8 mouse cellular contexts compared by ENCODE assay signal in the genomic region with DNA sequence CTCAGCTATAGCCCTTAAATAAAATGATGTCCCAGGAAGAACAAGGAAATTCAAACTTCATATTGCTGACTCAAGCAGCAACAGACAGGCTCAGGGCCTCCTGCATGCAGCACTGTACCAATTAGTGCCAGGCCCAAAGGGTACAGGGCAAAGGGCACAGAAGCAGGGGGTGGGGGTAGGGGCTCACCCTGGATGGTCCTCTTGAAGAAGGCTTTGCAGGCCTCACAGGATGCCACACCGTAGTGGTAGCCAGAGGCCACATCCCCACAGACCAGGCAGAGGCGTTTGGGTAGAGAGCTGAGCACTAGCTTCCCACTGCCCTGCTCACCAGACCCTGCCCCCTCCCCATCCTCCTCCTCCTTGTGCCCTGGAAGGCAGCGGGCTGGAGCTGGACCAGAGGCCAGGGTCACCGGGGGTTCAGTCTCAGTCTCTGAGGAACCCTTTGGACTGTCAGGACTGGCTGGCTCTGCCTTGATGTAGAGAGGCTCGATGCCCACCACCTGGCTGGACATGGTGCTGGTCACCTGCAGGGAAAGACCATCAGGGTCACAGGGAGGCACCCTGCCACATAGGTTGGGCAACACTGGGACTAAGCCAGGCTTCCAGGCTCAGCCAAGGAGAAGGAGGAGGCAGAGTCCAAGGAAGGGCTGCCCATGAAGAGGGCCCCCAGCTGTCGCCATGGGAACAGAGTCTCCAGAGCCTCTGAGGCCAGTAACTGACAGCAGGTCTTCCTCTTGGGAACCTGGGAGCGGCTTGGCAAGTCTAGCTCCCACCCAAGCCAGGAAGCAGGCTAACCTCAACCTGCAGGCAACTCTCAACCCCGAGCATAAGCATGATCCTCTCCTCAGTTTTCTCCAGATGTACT. TPM values are rescaled to one million over a fixed set of nuclear protein-coding genes. Genes with fewer than 3 reads are reported as not detected.
A peak's percentile ranks its signal among the peaks of the same experiment; 100 is the strongest.
DNase-seq lines count a peak whose midpoint lies in the region; ATAC-seq and TF ChIP-seq lines count a peak whose summit lies in the region.

No protein-coding gene starts in this region.

- H3K9ac ChIP-seq in forebrain, embryonic 16.5 days (replicated peaks; ENCODE audit: low read depth, low read length): 0 out of 2 replicates have a peak overlapping the region, but pooled peaks have one; percentile 0

- DNase-seq in layer of hippocampus, adult 2 months (ENCODE audit: low spot score in 2 of 2): no peak
- no peak for DNase-seq in layer of hippocampus, adult 9-10 months (ENCODE audit: low spot score)
- peak; percentile 55 for DNase-seq in brain, adult 2 months (ENCODE audit: low read depth, low spot score)
- DNase-seq in kidney, adult 9 months: peak; percentile 89
- peak; percentile 71 for DNase-seq in lung, postnatal 10 days
- peak; percentile 64 for DNase-seq in testis, postnatal 10 days (ENCODE audit: low spot score)
- DNase-seq in left cerebral cortex, postnatal 36 days (ENCODE audit: low spot score in 2 of 2): no peak

- no peak for TF ChIP-seq CTCF in layer of hippocampus, adult 2 months (conservative IDR thresholded peaks at IDR 0.05)

- ATAC-seq in forebrain, embryonic 16.5 days: no peak

- 50% methylated on average over 7 of the region's 8 CpGs for WGBS in forebrain, embryonic 16.5 days

- H3K36me3 ChIP-seq in forebrain, embryonic 16.5 days (ENCODE audit: control insufficient read depth, insufficient read depth): 0 out of 2 replicates have a peak, but pooled peaks cover 2% of the 10 kb centered on the region

- intact Hi-C loops in left cerebral cortex, postnatal 36 days (cut with DNase I): loop anchor here (2.0 to 10.0 kb wide), 2 partner anchors 59 to 105 kb away; no protein-coding TSS in a partner anchor

- peak overlapping the region; percentile 84 for H3K4me3 ChIP-seq in layer of hippocampus, adult 2 months
- peak overlapping the region; percentile 70 for H3K4me3 ChIP-seq in forebrain, embryonic 16.5 days (replicated peaks; ENCODE audit: low read length)

- H3K27ac ChIP-seq in layer of hippocampus, adult 2 months: peak overlapping the region; percentile 93; the same call in 1 of the 2 replicates
- no peak overlapping the region for H3K27ac ChIP-seq in forebrain, embryonic 16.5 days (ENCODE audit: low read length)

- H3K27me3 ChIP-seq in forebrain, embryonic 16.5 days (replicated peaks; ENCODE audit: control insufficient read depth, insufficient read depth, low read length): peaks cover 25% of the 10 kb centered on the region

- H3K4me2 ChIP-seq in forebrain, embryonic 16.5 days (ENCODE audit: low read length): peak overlapping the region; percentile 91

- no peaks in the 10 kb centered on the region for H3K9me3 ChIP-seq in forebrain, embryonic 16.5 days (ENCODE audit: control insufficient read depth, low read length)

- H3K4me1 ChIP-seq in forebrain, embryonic 16.5 days (replicated peaks; ENCODE audit: control insufficient read depth, insufficient read depth, low read length): peaks cover 22% of the 10 kb centered on the region

RNA-seq across cellular contexts. Expression of a gene that starts 1.5 kb away (rescaled TPM):
- total RNA-seq in layer of hippocampus, adult 2 months (2021): 10 to 100 TPM; 56.9 to 63.4 TPM
- 16.1 and 18.8 TPM in 2 replicates for polyA plus RNA-seq in forebrain, embryonic 16.5 days (2015; fragmentation: Nextera tagmentation; extraction: Ambion mirVana)
- total RNA-seq in left cerebral cortex, postnatal 36 days (2021): 10 to 100 TPM; 60.6 to 66.4 TPM

RNA-seq across cellular contexts. Expression of a gene that starts 5.1 kb away (rescaled TPM):
- 10 to 100 TPM; 10.8 to 12.5 TPM for total RNA-seq in layer of hippocampus, adult 2 months (2021)
- 0.37 and 0.89 TPM in 2 replicates for polyA plus RNA-seq in forebrain, embryonic 16.5 days (2015; fragmentation: Nextera tagmentation; extraction: Ambion mirVana)
- total RNA-seq in left cerebral cortex, postnatal 36 days (2021): 10 to 100 TPM; 23.8 to 30.8 TPM

RNA-seq across cellular contexts. Expression of a gene that starts 10.2 kb away (rescaled TPM):
- total RNA-seq in layer of hippocampus, adult 2 months (2021): 100 to 1,000 TPM; 361 to 395 TPM
- polyA plus RNA-seq in forebrain, embryonic 16.5 days (2015; fragmentation: Nextera tagmentation; extraction: Ambion mirVana): 244 and 272 TPM in 2 replicates
- total RNA-seq in left cerebral cortex, postnatal 36 days (2021): 100 to 1,000 TPM; 341 to 382 TPM

RNA-seq across cellular contexts. Expression of a gene that starts 10.6 kb away (rescaled TPM):
- 10 to 100 TPM; 48.4 to 49.3 TPM for total RNA-seq in layer of hippocampus, adult 2 months (2021)
- polyA plus RNA-seq in forebrain, embryonic 16.5 days (2015; fragmentation: Nextera tagmentation; extraction: Ambion mirVana): 104 and 116 TPM in 2 replicates
- total RNA-seq in left cerebral cortex, postnatal 36 days (2021): 10 to 100 TPM; 39.8 to 48.2 TPM

RNA-seq across cellular contexts. Expression of a gene that starts 14.2 kb away (rescaled TPM):
- total RNA-seq in layer of hippocampus, adult 2 months (2021): 10 to 100 TPM; 15.3 to 18.2 TPM
- polyA plus RNA-seq in forebrain, embryonic 16.5 days (2015; fragmentation: Nextera tagmentation; extraction: Ambion mirVana): 2.1 and 3.3 TPM in 2 replicates
- 10 to 100 TPM; 34.9 to 37.0 TPM for total RNA-seq in left cerebral cortex, postnatal 36 days (2021)

Comparison
In these comparisons a context has a peak if more than half of its experiments do, and no peak if none do; other contexts are left out.
1. DNase-seq: peak in brain, adult 2 months (single experiment), kidney, adult 9 months (single experiment), lung, postnatal 10 days (single experiment) and testis, postnatal 10 days (single experiment); none in layer of hippocampus, adult 2 months (0 of 2), layer of hippocampus, adult 9-10 months (single experiment) and left cerebral cortex, postnatal 36 days (0 of 2).